Mouse (Mus musculus): ENCODE results near the gene Ola1. TPM values are rescaled to one million over a fixed set of nuclear protein-coding genes. Genes with fewer than 3 reads are reported as not detected.

The Ola1 gene
- polyA plus RNA-seq (2012; rRNA removed) = 2.4 and 5.3 TPM in 2 replicates

- WGBS = 84% methylated on average over 5 of the region's 5 CpGs
- H3K4me3 ChIP-seq (replicated peaks; ENCODE audit: extremely low read depth, low read depth, low read length) = no peak within 1 kb of the TSS
- no peak for DNase-seq
- peaks cover 3% of the 10 kb centered on the region for H3K4me1 ChIP-seq (ENCODE audit: control insufficient read depth, insufficient read depth, low read length)
- no peak for TF ChIP-seq POLR2A (IDR thresholded peaks at IDR 0.05; ENCODE audit: borderline replicate concordance, extremely low read depth, low read depth, low read length)
- TF ChIP-seq CTCF (IDR thresholded peaks at IDR 0.05; ENCODE audit: insufficient read depth, low read length) = no peak
Measured at GRCm38 (mm10) chr2:73218913-73219312, at the start of gene Ola1. Gene Ola1 (minus strand): TSS chr2:73218924.

- 9% methylated on average over 12 of the region's 12 CpGs for WGBS
- no peak overlapping the region for H3K4me3 ChIP-seq (replicated peaks; ENCODE audit: extremely low read depth, low read depth, low read length)
- DNase-seq = no peak
- peaks cover 9% of the 10 kb centered on the region for H3K4me1 ChIP-seq (ENCODE audit: control insufficient read depth, insufficient read depth, low read length)
- TF ChIP-seq CTCF (IDR thresholded peaks at IDR 0.05; ENCODE audit: insufficient read depth, low read length) (no peak), POLR2A (IDR thresholded peaks at IDR 0.05; ENCODE audit: borderline replicate concordance, extremely low read depth, low read depth, low read length) (no peak)
Measured at GRCm38 (mm10) chr2:73268281-73268680, 49.6 kb upstream of the Ola1 start.

- 13% methylated on average over 4 of the region's 4 CpGs for WGBS
- TF ChIP-seq POLR2A (IDR thresholded peaks at IDR 0.05; ENCODE audit: borderline replicate concordance, extremely low read depth, low read depth, low read length) (no peak), CTCF (IDR thresholded peaks at IDR 0.05; ENCODE audit: insufficient read depth, low read length) (no peak)
- H3K4me1 ChIP-seq (ENCODE audit: control insufficient read depth, insufficient read depth, low read length) = peaks cover 6% of the 10 kb centered on the region
- no peak overlapping the region for H3K4me3 ChIP-seq (replicated peaks; ENCODE audit: extremely low read depth, low read depth, low read length)
- no peak for DNase-seq
Measured at GRCm38 (mm10) chr2:73267818-73268217, 49.1 kb upstream of the Ola1 start.

- no peak for TF ChIP-seq CTCF (IDR thresholded peaks at IDR 0.05; ENCODE audit: insufficient read depth, low read length)
- no peak for TF ChIP-seq POLR2A (IDR thresholded peaks at IDR 0.05; ENCODE audit: borderline replicate concordance, extremely low read depth, low read depth, low read length)
- WGBS = 19% methylated on average over 3 of the region's 3 CpGs
- H3K4me3 ChIP-seq (replicated peaks; ENCODE audit: extremely low read depth, low read depth, low read length) = no peak overlapping the region
- no peak for DNase-seq
- 0 out of 2 replicates have a peak, but pooled peaks cover 4% of the 10 kb centered on the region for H3K4me1 ChIP-seq (ENCODE audit: control insufficient read depth, insufficient read depth, low read length)
Measured at GRCm38 (mm10) chr2:73267231-73267630, 48.5 kb upstream of the Ola1 start.

GRCm38 (mm10) chr2:73266623-73267022 lies 47.9 kb upstream of the Ola1 start:
- Histone ChIP-seq H3K4me1 (ENCODE audit: control insufficient read depth, insufficient read depth, low read length) (0 out of 2 replicates have a peak, but pooled peaks cover 2% of the 10 kb centered on the region), H3K4me3 (replicated peaks; ENCODE audit: extremely low read depth, low read depth, low read length) (no peak overlapping the region)
- WGBS = 32% methylated on average over 1 of the region's 1 CpGs
- no peak for DNase-seq
- TF ChIP-seq CTCF (IDR thresholded peaks at IDR 0.05; ENCODE audit: insufficient read depth, low read length) (no peak), POLR2A (IDR thresholded peaks at IDR 0.05; ENCODE audit: borderline replicate concordance, extremely low read depth, low read depth, low read length) (no peak)

GRCm38 (mm10) chr2:73266011-73266410 lies 47.3 kb upstream of the Ola1 start:
- Histone ChIP-seq H3K4me1 (ENCODE audit: control insufficient read depth, insufficient read depth, low read length) (no peaks in the 10 kb centered on the region), H3K4me3 (replicated peaks; ENCODE audit: extremely low read depth, low read depth, low read length) (no peak overlapping the region)
- 7% methylated on average over 5 of the region's 5 CpGs for WGBS
- TF ChIP-seq CTCF (IDR thresholded peaks at IDR 0.05; ENCODE audit: insufficient read depth, low read length) = no peak
- no peak for TF ChIP-seq POLR2A (IDR thresholded peaks at IDR 0.05; ENCODE audit: borderline replicate concordance, extremely low read depth, low read depth, low read length)
- DNase-seq = no peak

GRCm38 (mm10) chr2:73264611-73265195 lies 46.0 kb upstream of the Ola1 start:
- WGBS = 13% methylated on average over 11 of the region's 11 CpGs
- H3K4me3 ChIP-seq (replicated peaks; ENCODE audit: extremely low read depth, low read depth, low read length) = no peak overlapping the region
- no peak for TF ChIP-seq POLR2A (IDR thresholded peaks at IDR 0.05; ENCODE audit: borderline replicate concordance, extremely low read depth, low read depth, low read length)
- no peak for TF ChIP-seq CTCF (IDR thresholded peaks at IDR 0.05; ENCODE audit: insufficient read depth, low read length)

GRCm38 (mm10) chr2:73263794-73264610 lies 45.3 kb upstream of the Ola1 start:
- Histone ChIP-seq H3K4me1 (ENCODE audit: control insufficient read depth, insufficient read depth, low read length) (no peaks in the 10 kb centered on the region), H3K4me3 (replicated peaks; ENCODE audit: extremely low read depth, low read depth, low read length) (no peak overlapping the region)
- TF ChIP-seq POLR2A (IDR thresholded peaks at IDR 0.05; ENCODE audit: borderline replicate concordance, extremely low read depth, low read depth, low read length) (no peak), CTCF (IDR thresholded peaks at IDR 0.05; ENCODE audit: insufficient read depth, low read length) (no peak)
- DNase-seq = no peak
- WGBS = 4% methylated on average over 38 of the region's 38 CpGs

More at GRCm38 (mm10) chr2:73264611-73265195, 46.0 kb upstream of the Ola1 start:
- H3K4me1 ChIP-seq (ENCODE audit: control insufficient read depth, insufficient read depth, low read length) = no peaks in the 10 kb centered on the region
- no peak for DNase-seq

GRCm38 (mm10) chr2:73263172-73263765 lies 44.5 kb upstream of the Ola1 start:
- no peak for DNase-seq
- H3K4me1 ChIP-seq (ENCODE audit: control insufficient read depth, insufficient read depth, low read length) = no peaks in the 10 kb centered on the region
- WGBS = 15% methylated on average over 16 of the region's 16 CpGs
- H3K4me3 ChIP-seq (replicated peaks; ENCODE audit: extremely low read depth, low read depth, low read length) = no peak overlapping the region
- TF ChIP-seq POLR2A (IDR thresholded peaks at IDR 0.05; ENCODE audit: borderline replicate concordance, extremely low read depth, low read depth, low read length) = no peak
- no peak for TF ChIP-seq CTCF (IDR thresholded peaks at IDR 0.05; ENCODE audit: insufficient read depth, low read length)
